Mouse (Mus musculus) megakaryocyte, adult 5-6 weeks (primary cell): Measurements from ENCODE around the gene Hoxd3. TPM values are rescaled to one million over a fixed set of nuclear protein-coding genes. Genes with fewer than 3 reads are reported as not detected.

ENCODE experiments used
- ATAC-seq: 2 replicates; pipeline ENCODE4 v1.8.0; 2016; ENCODE audit warnings: mild to moderate bottlenecking, inconsistent platforms; ENCODE audit not compliant: poor library complexity, severe bottlenecking
- total RNA-seq, 2 experiments: library from RNA; stranded (forward) in 1 of 2; stranded (reverse) in 1 of 2; fragments of 153-499, 151-499 nt in 1 of 2; fragments of 221-1000, 200-1000 nt in 1 of 2; gene quantifications; 2 replicates each; pipeline versions ENCODE4 v1.2.3 to v1.2.4; 2015 to 2017

Hoxd3 gene
- total RNA-seq, 2 experiments from 2014 or later = 0.26 TPM; not detected in 1

DNA sequence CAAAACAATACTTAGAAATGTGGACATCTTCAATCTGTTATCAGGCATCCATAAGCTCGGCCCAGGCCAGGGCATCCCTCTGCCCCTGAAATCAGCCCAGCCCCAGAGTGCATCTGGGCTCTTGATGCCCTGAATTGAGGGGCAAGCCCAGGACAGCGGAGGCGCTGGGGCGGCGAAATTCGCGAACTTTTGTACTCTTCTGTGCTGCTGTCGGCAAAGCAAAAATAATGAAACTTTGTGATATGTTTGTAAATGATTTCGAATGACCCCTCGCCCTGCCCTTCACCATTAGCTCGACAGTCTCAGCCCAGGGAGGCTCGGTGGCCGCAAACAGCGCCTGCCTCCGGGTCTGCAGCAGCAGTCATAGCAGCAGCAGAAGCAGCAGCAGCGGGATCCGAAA is 13.4 kb downstream of the Hoxd3 start:
- ATAC-seq = no peak

DNA sequence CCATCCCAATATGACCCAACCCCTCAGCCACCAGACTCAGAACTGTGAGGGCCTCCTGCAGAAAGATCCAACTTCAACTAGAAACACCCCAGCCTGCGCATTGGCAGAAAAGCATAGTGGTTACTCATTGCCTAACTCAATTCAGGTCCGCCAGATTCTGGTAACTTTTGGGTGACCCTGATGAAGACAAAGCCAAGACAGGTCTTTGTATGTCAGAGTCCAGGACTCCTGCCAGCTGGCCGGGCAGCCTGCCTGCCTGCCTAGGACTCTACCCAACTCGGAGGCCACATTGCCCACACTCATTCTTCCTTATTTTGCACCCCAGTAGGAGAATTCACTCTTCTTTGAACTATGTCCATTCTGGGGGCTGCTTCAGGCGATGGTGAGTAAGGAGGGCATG is 14.8 kb downstream of the Hoxd3 start, which contains the start of gene Gm28230:
Gene Gm28230, plus strand, starts transcription at position 178 of the 400 bp plus-strand sequence.
- no peak for ATAC-seq

DNA sequence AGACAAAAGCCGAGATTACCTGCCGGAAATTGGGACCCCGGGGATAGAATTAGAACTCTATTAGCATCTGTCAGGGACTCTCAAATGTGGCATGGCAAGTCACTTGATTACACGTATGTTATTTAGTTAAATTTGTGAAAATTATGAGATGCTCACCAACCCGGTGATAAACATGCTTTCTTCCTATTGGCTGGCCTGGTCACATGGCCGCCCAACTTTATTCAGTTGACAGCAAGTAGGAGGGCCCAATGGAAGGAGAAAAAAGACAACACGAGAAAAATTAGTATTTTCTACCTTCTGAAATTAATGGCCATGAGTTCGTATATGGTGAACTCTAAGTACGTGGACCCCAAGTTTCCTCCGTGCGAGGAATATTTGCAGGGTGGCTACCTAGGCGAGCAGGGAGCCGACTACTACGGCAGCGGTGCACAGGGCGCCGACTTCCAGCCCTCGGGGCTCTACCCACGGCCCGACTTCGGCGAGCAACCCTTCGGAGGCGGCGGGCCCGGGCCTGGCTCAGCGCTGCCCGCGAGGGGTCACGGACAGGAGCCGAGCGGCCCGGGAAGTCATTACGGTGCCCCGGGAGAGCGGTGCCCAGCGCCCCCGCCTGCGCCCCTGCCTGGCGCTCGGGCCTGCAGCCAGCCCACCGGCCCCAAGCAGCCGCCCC is 15.4 kb downstream of the Hoxd3 start:
- no peak for ATAC-seq

DNA sequence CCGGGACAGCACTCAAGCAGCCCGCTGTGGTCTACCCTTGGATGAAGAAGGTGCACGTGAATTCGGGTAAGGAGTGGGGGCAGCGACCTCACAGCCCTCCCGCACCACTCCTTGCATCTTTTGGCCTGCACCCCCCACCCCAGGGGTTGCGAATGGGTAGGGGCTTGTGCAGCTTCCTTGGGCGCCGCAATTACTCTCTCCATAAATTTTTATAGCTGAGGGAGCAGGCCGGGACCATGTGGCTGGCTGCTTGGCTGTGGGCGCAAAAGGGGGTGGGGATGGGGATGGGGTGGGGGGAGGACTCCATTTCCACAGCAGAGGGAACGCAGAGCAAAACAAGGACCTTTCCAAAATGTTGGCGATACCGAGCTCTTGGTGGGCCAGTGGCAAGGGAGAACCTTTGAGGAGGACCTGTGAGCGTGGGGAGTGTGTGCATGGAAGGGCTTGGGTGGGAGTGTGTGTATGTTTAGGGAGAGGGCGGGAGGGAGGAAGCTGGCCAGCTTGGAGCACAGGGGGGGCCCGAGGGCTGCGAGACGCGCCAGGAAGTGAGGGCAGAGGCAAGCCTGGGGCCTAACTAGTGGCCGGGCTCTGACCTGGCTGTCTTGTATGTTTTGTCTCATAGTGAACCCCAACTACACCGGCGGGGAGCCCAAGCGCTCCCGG is 16.0 kb downstream of the Hoxd3 start:
- no peak for ATAC-seq

DNA sequence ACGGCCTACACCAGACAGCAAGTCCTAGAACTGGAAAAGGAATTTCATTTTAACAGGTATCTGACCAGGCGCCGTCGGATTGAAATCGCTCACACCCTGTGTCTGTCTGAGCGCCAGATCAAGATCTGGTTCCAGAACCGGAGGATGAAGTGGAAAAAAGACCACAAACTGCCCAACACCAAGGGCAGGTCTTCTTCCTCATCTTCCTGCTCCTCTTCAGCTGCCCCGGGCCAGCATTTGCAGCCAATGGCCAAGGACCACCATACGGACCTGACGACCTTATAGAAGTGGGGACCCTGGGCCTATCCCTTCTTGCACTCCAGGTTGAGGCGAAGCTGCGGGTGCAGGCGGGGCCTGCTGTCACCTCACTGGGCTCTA is 16.6 kb downstream of the Hoxd3 start:
- ATAC-seq = no peak

DNA sequence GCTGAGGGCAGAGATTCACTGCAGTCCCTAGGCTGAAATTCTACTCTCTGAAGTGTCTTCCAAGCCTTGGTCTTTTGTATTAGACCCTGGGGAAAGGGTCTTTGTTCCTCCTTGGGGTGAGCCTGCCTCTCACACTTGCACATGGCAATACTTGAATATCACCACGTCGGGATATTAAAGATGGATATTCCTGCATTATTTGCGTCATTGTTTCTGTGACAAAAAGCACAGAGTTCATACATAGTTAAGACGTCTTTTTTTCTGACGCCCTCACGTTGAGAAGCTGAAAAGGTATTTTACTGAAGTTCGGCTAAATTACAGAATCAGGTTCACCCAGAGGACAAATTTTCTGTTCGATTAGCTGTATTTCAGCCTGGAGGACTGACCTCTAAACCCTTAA is 18.6 kb downstream of the Hoxd3 start:
- ATAC-seq = no peak

DNA sequence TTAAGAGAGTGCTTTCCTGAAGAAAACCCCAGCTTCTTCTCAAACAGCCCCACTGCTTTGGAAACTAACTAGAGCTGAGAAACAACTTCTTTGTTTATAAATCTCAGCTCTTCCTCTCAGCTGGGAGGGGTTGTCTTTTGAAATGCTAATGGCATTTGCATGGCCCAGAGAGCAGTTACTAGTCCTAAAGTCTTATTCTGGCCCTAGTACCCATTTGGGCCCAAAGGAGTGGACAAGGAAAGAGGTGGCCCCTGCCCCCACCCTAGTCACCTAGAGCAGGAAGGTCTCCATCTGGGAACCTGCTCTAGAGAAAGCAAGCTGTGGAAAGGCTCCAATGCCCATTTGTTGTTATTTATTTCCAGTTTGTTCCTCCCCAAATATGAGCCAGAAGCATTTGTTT is 19.3 kb downstream of the Hoxd3 start:
- ATAC-seq = no peak

DNA sequence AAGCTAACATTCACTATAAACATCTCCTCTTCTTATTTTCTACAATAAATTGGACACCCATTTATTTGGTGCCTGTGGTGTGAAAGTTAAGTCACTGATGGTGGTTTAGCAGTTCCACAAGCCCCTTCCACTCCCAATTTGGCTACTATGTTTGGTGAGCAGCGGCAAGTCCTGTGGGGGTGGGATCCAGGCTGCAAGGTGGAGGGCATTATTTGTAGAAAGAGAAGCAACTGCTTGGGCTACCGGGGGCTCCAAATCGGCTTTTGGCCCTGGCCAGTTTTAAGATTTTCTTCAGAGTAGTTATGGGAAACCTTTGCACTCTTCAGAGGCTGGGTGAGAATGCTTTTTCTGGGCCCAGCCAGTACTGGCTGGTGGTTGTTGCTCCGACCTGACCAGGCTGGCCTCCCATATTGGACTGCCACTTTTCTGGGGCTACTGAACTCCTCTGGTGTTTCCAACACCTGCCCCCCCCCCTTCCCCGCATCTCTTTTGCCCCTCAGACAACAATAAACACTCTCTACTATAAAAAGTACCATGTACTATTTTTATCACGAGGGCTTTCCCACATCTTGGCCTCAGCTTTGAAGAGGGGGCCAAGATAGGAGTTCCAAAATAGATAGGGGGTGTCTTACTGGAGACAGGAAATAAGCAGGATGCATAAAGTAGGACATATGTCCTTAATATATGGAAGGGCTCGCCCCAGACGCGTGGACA is 20.2 kb downstream of the Hoxd3 start:
- ATAC-seq = no peak

DNA sequence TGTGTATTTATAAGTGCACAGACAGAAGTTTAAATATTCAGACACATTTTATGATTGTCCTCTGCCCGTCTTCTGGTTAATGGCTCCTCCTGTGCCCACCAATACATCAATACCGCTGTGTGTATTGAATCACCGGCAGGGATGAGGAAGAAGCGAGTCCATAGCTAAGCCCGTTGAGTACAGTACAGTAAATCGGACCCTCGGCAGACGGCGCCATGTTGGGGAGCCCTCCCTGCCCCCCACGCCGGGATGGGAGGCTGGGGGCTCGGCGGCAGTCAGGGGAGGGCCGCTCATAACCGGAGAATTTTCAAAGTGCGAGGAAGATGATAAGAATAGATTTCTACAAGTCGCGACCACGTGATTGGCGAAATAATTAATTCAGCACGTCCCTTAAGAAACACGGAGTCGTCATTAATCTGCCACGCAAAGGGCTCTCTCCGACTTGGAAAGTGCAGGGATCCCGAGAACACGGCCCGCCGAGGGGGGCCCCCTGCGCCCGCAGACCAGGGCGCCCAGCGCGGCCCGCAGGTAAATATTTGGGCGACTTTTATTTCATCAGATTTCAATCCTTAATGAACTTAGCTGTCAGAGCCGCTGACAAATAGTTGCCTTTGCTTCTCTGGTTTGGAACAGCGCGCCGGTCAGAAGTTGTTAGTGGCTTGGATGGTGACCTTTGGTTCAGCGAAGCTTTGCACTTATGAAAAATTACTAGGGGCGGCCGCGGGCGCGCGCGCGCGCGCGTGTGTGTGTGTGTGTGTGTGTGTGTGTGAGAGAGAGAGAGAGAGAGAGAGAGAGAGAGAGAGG is 21.0 kb downstream of the Hoxd3 start:
- no peak for ATAC-seq

DNA sequence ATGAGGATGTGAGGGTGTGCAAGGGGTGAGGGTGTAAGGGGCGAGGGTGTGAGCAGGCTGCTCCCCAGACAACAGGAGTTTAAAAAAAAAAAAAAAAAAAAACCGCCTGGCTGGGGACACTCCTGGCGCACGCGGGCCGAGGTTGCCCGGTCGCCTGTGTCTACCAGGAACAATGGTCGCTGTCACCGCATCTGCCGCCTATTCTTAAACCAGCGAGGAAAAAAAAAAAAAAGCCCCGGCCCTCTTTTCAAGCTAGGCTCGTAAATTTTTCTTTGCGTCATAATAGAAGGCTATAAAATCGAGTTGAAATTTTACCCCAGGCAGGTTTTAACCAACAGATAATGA is 21.6 kb downstream of the Hoxd3 start:
- ATAC-seq = no peak

DNA sequence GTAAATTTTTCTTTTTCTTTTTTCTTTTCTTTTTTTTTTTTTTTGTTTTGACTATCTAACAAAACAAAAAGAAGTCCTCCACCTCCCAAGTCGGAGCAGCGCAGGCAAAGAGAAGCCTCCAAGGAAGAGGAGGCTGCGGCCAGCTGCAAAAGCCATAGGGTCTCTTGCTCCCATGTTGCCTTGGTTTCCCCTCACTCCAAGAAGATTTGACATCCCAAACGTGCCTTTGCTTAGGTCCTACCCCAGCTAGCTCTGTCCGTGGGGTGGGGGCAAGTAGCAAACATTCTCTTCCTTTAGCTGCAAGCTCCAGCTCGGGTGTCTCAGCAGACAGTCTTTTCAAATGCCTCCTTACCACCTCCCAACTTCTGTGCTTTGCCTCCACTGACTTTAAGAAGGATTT is 22.0 kb downstream of the Hoxd3 start:
- no peak for ATAC-seq

DNA sequence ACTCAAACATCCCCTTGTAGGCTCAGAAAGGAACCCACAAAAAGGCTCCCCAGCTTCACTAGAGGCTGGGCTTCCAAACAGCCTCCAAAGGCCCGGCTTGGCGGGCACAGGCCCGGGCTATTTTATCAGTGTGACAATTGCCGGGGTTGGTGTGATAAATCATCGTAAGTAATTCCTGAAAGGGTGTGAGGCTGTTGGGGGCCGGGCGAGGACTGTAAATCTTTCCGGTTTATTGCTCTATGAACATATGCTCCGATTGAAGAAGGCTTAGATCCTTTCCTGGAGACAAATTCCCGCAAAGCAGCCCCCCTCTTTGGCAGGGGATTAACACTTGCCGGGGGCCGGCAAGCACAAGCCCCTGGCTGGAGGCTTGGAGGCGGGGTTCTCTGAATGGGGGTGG is 22.7 kb downstream of the Hoxd3 start:
- no peak for ATAC-seq

DNA sequence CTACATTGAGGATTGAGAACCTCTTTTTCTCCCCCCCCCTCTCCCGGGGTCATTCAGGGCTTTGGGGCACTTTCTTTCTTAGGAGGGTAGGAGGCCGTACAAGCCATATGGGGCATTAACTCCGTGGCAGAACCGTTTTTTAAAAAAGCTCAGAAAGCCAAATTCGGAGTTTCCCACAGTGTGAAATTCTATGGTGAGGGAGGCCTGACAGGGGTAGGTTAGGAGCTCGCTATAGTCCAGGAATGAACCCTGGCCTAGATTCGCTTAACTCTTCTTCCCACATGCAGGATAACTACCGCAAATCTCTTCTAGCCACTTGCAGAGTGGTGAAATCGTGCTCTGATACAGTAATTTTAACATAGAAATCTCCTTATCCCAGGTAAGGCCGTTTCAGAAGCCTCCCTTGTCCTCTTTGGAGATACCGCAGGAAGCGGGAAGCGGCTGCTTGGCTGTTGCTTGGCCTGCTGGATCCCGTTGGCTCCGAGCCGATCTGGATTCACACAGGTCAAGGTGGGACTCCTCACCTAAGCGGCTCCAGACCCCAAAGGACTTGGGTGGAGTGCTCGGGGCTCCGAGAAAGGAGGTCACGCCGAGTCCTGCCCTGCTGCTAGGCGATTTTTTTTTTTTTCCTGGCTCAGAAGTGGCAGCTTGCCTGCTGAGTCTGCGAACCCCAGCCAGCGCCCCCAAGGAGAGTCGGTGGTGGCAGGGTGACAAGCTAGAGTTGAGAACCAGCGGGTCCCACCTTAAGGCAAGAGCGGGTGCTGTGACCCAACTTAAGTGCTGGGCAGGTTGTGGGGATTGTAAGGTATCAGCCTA is 23.5 kb downstream of the Hoxd3 start:
- ATAC-seq = no peak

DNA sequence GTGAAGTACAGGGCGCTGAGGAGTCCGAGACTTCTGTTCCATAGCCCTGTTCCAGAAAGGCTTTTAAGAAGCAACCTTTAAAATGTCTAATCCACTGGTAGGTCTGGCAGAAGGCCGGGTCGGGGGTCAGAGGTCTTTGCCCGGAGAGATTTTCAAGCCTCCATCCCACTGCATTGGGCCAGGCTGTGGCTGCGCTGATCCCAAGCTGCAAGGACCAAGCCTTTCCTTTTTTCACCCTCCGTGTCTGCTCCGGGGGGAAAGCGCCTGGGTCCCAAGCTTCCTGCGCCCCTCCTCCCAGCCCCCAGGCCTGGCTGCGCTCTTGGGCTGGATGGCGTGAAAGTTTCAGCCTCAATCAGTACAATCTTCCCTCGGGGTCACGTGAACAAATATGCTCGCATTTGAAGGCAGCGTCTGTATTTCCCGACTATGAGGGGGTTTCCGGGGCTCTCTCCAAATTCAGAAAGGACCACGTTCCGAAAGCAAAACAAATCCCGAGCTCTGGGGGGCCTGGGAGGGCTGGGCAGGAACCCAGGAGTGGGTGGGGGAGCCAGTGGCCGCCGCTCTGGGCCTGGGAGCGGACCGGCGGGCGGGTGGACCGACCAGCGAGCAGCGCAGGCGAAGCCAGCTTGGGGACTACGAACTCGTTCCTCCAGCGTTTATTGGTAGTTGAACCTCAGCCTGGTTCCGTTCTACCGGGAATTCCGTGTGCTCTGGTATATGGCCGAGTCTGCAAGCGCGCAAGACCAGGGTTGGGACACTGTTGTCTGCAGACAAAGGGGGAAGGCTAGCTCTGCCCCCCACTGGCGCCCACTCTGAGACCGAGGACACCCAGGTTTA is 24.3 kb downstream of the Hoxd3 start:
- ATAC-seq = no peak

DNA sequence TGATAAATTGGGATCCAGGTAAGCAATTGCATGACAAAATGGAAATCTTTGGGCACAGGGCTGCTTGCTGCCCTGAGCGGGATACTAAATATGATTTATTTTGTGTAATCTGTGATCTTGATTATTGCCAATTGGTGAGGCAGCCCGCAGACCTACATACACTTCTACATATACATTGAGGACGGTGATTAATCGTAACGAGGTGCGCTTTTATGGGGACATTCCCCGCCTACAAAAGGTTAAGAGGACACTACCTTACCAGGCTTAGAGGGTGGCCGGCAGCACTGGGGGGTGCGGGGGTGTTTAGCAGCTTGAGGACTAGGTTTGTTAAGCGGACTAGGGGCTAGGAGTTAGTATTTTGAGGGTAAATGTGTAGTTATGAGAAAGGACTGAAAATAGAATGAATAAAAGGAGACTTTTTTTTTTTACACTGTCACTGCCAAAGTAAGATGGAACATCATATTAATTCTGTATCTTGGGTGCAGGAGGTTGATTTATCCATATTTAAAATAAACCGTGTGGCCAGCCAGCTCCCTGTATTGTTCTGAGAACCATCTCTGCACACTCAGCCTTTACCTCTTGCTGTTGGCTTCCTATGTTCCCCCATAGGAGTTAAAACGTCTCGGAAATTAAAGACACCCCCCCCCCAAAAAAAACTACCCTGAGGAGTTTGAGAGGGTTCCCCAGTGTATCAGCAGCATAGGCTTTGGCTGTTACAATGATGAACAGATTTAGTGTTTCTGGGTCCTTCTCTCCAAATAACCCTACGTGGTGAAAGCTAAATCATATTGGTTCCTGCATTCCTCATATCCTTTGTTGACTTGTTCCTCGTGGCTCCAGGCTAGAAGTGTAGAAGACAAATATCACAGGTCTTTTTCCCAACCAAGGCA is 25.2 kb downstream of the Hoxd3 start:
- no peak for ATAC-seq

DNA sequence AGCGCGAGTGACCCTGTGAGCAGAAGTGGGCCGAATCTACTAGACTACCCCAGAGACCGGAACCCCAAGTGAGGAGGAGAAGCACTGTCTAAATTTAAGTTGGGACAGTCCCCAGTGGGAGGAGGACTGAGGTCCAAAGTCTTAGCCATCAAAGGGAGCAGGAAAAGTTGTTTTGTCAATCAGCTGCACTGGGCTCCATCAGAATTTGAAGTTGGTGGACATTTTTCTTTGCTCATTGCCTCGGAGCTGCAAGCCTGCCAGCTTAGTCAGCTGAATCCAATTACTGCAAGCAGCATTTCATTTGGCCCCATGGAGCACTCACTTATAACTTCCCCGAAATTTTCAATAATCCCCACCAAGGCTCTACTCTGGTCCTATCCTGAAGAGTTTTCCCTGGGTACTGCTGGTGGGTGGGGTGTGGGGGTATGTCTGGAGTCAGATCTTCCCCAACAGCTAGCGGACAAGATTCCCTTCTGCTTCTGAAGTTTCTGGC is 25.9 kb downstream of the Hoxd3 start:
- ATAC-seq = no peak

DNA sequence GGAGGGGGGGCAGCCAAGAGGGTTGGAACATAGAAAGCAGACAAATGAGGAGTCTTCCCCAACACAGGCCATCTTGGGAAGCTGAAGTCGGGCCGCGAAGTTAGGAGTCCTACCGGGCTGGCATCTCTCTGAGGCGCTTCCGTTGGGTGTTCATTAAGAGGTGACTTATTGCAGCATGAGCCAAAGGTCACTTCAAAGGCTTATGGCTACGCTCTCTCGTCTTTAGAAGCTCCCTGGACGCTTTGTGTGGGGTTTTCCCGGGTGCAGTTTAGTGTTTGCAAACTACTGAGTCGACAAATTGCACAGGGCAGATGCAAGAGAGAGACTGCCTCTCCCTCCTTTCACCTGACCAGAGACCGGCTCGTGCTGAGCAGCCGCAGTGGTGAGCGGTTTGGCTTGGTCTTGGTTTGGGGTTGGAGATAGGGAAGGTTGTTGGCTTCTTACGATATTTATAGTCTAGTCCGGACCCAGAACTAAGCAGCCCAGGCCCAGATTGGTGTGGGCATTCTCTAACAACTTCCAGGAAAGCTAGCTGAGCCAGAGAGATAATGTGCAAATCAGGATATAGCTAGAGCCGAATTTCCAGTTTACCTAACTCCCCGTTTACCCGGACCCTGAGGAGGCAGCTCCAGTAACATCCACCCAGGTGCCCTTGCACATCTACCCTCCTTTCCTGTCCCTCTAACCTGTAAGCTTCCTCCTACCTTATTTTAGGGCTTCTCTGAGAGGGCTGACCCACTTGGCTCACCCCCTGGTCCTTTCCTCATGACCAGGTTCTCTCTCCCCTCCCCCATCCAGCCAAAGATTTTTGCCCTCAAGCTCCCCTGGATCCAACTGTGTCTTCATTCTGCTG is 27.1 kb downstream of the Hoxd3 start:
- ATAC-seq = no peak

DNA sequence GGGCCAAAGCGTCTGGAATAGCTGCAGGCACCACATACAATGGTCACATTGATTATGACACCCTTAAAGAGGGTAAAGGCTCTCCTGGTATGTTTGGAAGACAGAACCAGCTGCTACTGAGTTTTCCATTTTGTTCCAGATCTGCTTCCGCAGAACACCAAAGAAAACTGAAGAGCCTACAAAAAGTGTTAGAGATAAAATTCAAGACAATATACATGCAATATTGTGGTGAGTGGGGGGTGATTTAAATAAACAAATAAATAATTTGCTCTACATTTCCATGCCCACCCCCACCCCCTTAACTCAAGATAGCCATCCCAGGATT is 27.7 kb downstream of the Hoxd3 start:
- ATAC-seq = no peak
